Mouse (Mus musculus) cerebellum, adult 9-10 months (tissue): ENCODE measurements around the gene Smc3.
"Not testable (repeated sequence)": the region's sequence is repeated elsewhere in the genome, so short reads cannot be mapped to it uniquely, and the experiment has no call there.

Source experiments
- DNase-seq: peaks from one replicate; pipeline ENCODE4 v3.0.0; 2022

The Smc3 gene

GRCm38 (mm10) chr19:53656443-53656842 is 56.2 kb downstream of the Smc3 start:
- not testable (repeated sequence) for DNase-seq

- DNase-seq = no peak
Measured at GRCm38 (mm10) chr19:53657437-53657836, 57.2 kb downstream of the Smc3 start.

GRCm38 (mm10) chr19:53660722-53661420 is 60.7 kb downstream of the Smc3 start:
- DNase-seq = no peak

- DNase-seq = no peak
Measured at GRCm38 (mm10) chr19:53661938-53662722, 61.9 kb downstream of the Smc3 start.

GRCm38 (mm10) chr19:53664831-53665230 is 64.6 kb downstream of the Smc3 start:
- no peak for DNase-seq

- DNase-seq = no peak
Measured at GRCm38 (mm10) chr19:53665391-53665790, 65.2 kb downstream of the Smc3 start.

- no peak for DNase-seq
Measured at GRCm38 (mm10) chr19:53666708-53667107, 66.5 kb downstream of the Smc3 start.

GRCm38 (mm10) chr19:53668821-53669220 is 68.6 kb downstream of the Smc3 start:
- no peak for DNase-seq

GRCm38 (mm10) chr19:53670625-53671141 is 70.5 kb downstream of the Smc3 start:
- no peak for DNase-seq

GRCm38 (mm10) chr19:53671432-53671831 is 71.2 kb downstream of the Smc3 start:
- DNase-seq = no peak

- DNase-seq = no peak
Measured at GRCm38 (mm10) chr19:53674131-53674925, 74.1 kb downstream of the Smc3 start.

GRCm38 (mm10) chr19:53676228-53676627 is 76.0 kb downstream of the Smc3 start:
- no peak for DNase-seq

- DNase-seq = no peak
Measured at GRCm38 (mm10) chr19:53676718-53677634, 76.8 kb downstream of the Smc3 start, which contains the start of gene Rbm20. TSS of gene Rbm20 (plus strand) at chr19:53677306.

GRCm38 (mm10) chr19:53679194-53679593 is 79.0 kb downstream of the Smc3 start:
- DNase-seq = no peak

- DNase-seq = no peak
Measured at GRCm38 (mm10) chr19:53679981-53680380, 79.8 kb downstream of the Smc3 start.

- DNase-seq = no peak
Measured at GRCm38 (mm10) chr19:53682427-53682826, 82.2 kb downstream of the Smc3 start.

- no peak for DNase-seq
Measured at GRCm38 (mm10) chr19:53687592-53687991, 87.4 kb downstream of the Smc3 start.

GRCm38 (mm10) chr19:53690816-53691215 is 90.6 kb downstream of the Smc3 start:
- DNase-seq = no peak

- no peak for DNase-seq
Measured at GRCm38 (mm10) chr19:53694020-53694419, 93.8 kb downstream of the Smc3 start.
